Mouse (Mus musculus) mouse embryonic stem cell (cell line): ENCODE data around the gene Ube2g2.
"Not testable (repeated sequence)": the region's sequence is repeated elsewhere in the genome, so short reads cannot be mapped to it uniquely, and the experiment has no call there.

Experiments
- in situ Hi-C, 2 experiments: fragments of 300-500 bp; cut with MboI; formaldehyde crosslinking; loops; 1 replicate in 1 of 2; 3 replicates in 1 of 2; pipeline ENCODE4 v1.14.3; 2019 to 2020; ENCODE audit warnings: low sequenced_read_pairs in 2 of 2, low pct_unique_long_range_greater_than_20kb in 1 of 2, mixed read lengths in 1 of 2; ENCODE audit not compliant: unreplicated experiment in 1 of 2

The Ube2g2 gene

DNA sequence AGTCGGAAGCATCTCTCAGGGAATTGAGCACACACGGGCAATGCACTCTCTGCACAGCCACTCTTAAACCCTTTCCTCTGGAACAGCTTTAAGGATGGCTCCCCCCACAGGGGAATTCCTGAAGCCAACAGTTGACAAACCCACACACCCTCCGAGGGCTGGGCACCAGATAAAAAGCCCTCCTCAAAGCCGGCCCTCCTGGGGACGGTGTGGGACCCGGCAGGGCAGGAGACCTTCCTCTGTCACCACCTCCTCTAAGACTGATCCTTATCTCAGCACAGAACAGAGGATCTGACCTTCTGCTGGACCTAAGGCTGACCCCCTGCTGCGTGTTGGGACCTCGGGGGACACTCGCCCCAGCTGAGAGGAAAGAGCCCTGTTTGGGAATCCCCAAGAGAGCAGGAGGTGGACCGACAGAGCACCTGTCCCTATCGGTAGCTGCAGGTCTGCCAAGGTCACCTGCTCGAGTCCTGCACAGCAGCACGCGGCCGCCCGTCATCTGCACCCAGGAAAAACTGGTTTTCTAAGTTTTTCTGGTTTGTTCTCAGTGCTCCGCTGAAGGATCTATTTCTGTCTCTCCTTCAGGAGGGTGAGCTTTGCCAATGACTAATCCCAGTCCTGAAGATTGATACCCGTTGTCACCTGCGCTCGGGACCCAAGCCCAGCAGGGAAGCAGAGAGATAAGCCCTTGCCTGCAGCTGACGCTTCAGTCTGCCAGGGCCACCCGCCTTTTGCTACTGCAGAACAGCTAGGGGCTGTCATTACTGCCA lies 64.0 kb downstream of the Ube2g2 start, which contains the start of gene Tspear:
Tspear (plus strand) TSS at position 675 of the 770 bp plus-strand sequence.
- in situ Hi-C loops: no loop called here

- in situ Hi-C loops: no loop called here
Measured at GRCm38 (mm10) chr10:77687021-77687420, 64.9 kb downstream of the Ube2g2 start.

DNA sequence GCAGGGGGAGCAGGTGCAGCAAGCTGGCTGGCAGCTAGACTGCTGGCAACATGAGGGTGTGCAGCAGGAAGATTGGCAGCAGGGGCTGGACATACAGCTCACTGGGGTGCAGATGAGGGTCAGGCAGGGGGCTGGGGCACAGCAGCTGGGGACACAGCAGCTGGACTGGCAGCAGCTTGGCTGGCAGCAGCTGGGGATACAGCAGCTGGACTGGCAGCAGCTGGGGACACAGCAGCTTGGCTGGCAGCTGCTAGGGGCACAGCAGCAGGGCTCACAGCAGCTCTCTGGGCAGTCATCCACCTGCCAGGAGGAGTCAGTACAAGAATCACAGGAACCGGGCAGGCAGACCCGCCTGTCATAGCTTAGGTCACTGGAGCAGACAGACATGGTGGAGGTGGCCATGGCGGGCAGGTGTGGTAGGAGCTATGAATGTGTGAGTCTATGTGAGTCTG lies 68.3 kb downstream of the Ube2g2 start, which contains the start of gene Gm19402:
Gm19402 (minus strand) TSS at position 402 of the 452 bp plus-strand sequence.
- in situ Hi-C loops: not testable (repeated sequence)
